Mouse (Mus musculus) heart, adult 2 months (tissue): Measurements from ENCODE around the gene Tesc. TPM values are rescaled to one million over a fixed set of nuclear protein-coding genes. Genes with fewer than 3 reads are reported as not detected.

Experiments used
- DNase-seq, 2 experiments: peaks; one replicate each; pipeline ENCODE4 v3.0.0; 2021
- H3K27ac ChIP-seq: fragments of 200-600 bp; 2 replicates; pipeline ENCODE4 v1.8.1; 2022
- H3K27me3 ChIP-seq: fragments of 200-500 bp; 2 replicates; pipeline ENCODE4 v1.6.1; 2012; ENCODE audit warnings: mild to moderate bottlenecking, low read length, inconsistent platforms, mixed read lengths; ENCODE audit not compliant: control insufficient read depth, insufficient read depth
- H3K36me3 ChIP-seq: fragments of 200-500 bp; 2 replicates; pipeline ENCODE4 v1.6.1; 2012; ENCODE audit warnings: low read length, inconsistent platforms; ENCODE audit not compliant: control insufficient read depth, insufficient read depth
- H3K4me1 ChIP-seq: fragments of 200-500 bp; 2 replicates; pipeline ENCODE4 v1.6.1; 2011; ENCODE audit warnings: low read length; ENCODE audit not compliant: control insufficient read depth, insufficient read depth
- H3K4me3 ChIP-seq: fragments of 200-600 bp; 2 replicates; pipeline ENCODE4 v1.8.1; 2022
- H3K79me2 ChIP-seq: fragments of 200-500 bp; replicated peaks from 2 replicates; pipeline ENCODE4 v1.6.1; 2012; ENCODE audit warnings: mild to moderate bottlenecking, inconsistent platforms, low read length, moderate library complexity, mixed read lengths; ENCODE audit not compliant: control insufficient read depth, insufficient read depth
- H3K9ac ChIP-seq: fragments of 200-500 bp; 2 replicates; pipeline ENCODE4 v1.6.1; 2012; ENCODE audit warnings: low read depth, mild to moderate bottlenecking, control low read depth, inconsistent platforms, low read length, mixed read lengths
- CTCF ChIP-seq: fragments of 200-600 bp; IDR thresholded peaks from 2 replicates; pipeline ENCODE4 v1.8.1; 2022; ENCODE audit warnings: antibody characterized with exemption, mild to moderate bottlenecking, moderate library complexity
- EP300 ChIP-seq: fragments of 200-500 bp; IDR thresholded peaks from 2 replicates; pipeline ENCODE4 v1.6.1; 2011; ENCODE audit warnings: low read depth, low read length, control low read depth; ENCODE audit not compliant: insufficient read depth
- POLR2A ChIP-seq: fragments of 200-500 bp; IDR thresholded peaks from 2 replicates; pipeline ENCODE4 v1.6.1; 2011; ENCODE audit warnings: mild to moderate bottlenecking, low read depth, low read length, control low read depth; ENCODE audit not compliant: insufficient read depth
- WGBS: fragments of 180-500 bp; shearing (Covaris S2); methylation state at CpG from one replicate; pipeline ENCODE4 v1.1.7; 2018; 5-methylcytosine and 5-hydroxymethylcytosine counted together
- intact Hi-C: fragments of 180-260 bp; cut with DNase I; formaldehyde crosslinking; loops from one replicate; pipeline ENCODE4 v1.15.1; 2025
- polyA plus RNA-seq: library from polyadenylated mRNA; depleted of rRNA; stranded (reverse); fragments of >200 nt; gene quantifications from 2 replicates; pipeline ENCODE4 v1.2.3, GENCODE M21; 2012
- total RNA-seq, 2 experiments: library from RNA; stranded (reverse); gene quantifications; 2 replicates each; pipeline ENCODE4 v1.2.3; 2021

Tesc gene
- total and polyA plus RNA-seq, 3 experiments: 125 to 231 (median 200) TPM

DNA sequence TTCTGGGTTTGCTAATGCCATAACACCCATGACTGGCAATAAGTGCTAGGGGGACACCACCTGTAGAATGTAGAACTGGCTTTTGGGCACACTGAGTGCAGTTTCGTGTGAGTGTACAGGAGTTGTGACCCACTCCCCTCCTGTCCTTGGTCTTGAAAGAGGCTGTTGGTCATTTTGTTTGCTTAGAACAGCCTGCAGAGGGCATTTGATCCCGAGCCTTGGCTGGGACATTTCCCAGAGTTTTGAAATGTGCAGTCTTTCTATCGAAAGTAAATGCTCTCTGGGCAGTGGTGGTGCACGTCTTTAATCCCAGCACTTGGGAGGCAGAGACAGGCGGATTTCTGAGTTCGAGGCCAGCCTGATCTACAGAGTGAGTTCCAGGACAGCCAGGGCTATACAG, 31.6 kb upstream of the Tesc start:
- no peaks in the 10 kb centered on the region for H3K36me3 ChIP-seq
- no peak overlapping the region; the same call in 1 of the 2 replicates for H3K27ac ChIP-seq
- no peaks in the 10 kb centered on the region for H3K27me3 ChIP-seq
- H3K9ac ChIP-seq: no peak overlapping the region
- WGBS: 79% methylated on average over 6 of the region's 6 CpGs
- TF ChIP-seq POLR2A: no peak
- no peak for TF ChIP-seq CTCF
- TF ChIP-seq EP300: no peak
- H3K4me3 ChIP-seq: no peak overlapping the region
- no peaks in the 10 kb centered on the region for H3K79me2 ChIP-seq
- no peak for DNase-seq
- intact Hi-C loops: no loop called here
- peaks cover 3% of the 10 kb centered on the region; the same call in 1 of the 2 replicates for H3K4me1 ChIP-seq

DNA sequence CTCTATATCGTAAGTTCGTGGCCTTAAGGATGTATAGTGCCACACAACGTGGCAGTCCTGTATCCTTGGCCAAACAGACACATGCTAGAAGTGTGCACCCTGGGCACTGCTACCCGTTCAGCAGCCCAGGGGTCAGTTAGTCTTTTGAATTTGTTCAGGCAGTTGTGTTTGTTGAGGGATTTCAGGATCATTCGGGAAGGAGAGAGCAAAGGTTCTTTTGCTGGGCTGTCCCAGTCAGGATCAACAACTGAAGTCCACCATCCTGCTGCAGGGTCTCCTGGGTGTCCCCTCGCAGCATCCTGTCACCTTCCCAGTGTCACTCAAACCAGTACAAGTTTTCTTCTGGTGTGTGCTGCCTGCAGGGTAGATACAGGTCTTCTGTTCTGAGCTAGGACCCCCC, 31.0 kb upstream of the Tesc start:
- Histone ChIP-seq H3K27ac (no peak overlapping the region), H3K4me3 (no peak overlapping the region), H3K79me2 (no peaks in the 10 kb centered on the region), H3K36me3 (no peaks in the 10 kb centered on the region), H3K27me3 (no peaks in the 10 kb centered on the region), H3K4me1 (peaks cover 3% of the 10 kb centered on the region; the same call in 1 of the 2 replicates), H3K9ac (no peak overlapping the region)
- TF ChIP-seq POLR2A (no peak), CTCF (no peak), EP300 (no peak)
- DNase-seq: no peak
- intact Hi-C loops: no loop called here
- 90% methylated on average over 6 of the region's 6 CpGs for WGBS

DNA sequence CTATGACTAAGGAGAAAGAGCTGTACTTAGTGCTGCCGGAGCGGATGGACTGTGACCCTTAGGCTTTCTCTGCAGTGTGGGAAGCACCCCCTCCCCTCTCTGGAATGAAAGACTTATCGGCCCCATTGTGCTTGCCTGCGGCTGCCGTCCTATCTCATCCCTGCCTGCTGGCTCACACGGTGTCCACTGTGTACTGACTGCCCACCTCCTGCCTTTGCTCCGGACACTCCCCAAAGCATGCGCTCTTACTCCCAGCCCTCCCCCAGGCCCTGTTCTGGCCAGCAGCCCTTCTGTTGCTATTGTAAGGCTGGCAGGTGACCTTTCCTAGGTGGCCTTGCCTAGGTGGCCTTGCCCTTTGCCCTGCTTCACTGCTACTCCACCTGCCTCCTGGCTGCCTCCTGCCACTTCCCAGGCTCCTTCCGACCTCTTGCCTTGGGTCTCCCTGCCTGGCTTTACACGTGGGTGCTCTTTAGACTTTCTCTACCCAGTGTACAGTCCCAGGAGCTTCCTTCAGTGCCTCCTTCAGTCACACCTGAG, 30.0 kb upstream of the Tesc start:
- no peaks in the 10 kb centered on the region for H3K36me3 ChIP-seq
- TF ChIP-seq EP300 (0 out of 2 replicates have a peak, but pooled peaks have one; percentile 18), POLR2A (no peak), CTCF (no peak)
- H3K9ac ChIP-seq: no peak overlapping the region
- intact Hi-C loops: no loop called here
- peak; percentile 27 to 42 for DNase-seq
- no peak overlapping the region for H3K4me3 ChIP-seq
- WGBS: 48% methylated on average over 10 of the region's 10 CpGs
- no peaks in the 10 kb centered on the region for H3K27me3 ChIP-seq
- H3K79me2 ChIP-seq: no peaks in the 10 kb centered on the region
- peaks cover 3% of the 10 kb centered on the region; the same call in 1 of the 2 replicates for H3K4me1 ChIP-seq
- H3K27ac ChIP-seq: no peak overlapping the region; the same call in 1 of the 2 replicates

DNA sequence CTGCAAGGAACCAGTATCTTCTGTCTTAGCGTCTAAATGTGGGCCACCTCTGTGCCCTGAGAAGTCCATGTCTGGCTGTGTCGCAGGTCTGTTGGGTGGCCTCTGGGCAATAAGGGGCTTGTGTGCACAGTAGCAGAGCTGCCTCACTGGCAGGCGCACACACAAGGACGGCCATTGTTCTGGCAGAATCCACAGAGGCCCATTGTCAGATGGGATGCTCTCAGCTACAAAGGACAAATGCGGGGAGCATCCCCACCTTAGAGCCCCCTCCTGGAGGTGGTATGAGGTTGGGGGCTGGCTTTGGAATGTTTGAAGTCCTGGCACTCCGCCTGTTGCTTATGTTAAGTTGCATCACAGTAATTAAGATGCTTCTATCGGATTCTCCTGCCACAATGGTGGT, 28.5 kb upstream of the Tesc start:
- Histone ChIP-seq H3K36me3 (no peaks in the 10 kb centered on the region), H3K4me3 (no peak overlapping the region), H3K4me1 (peaks cover 3% of the 10 kb centered on the region; the same call in 1 of the 2 replicates), H3K27ac (no peak overlapping the region), H3K79me2 (no peaks in the 10 kb centered on the region), H3K9ac (no peak overlapping the region), H3K27me3 (no peaks in the 10 kb centered on the region)
- no peak for DNase-seq
- intact Hi-C loops: no loop called here
- TF ChIP-seq CTCF (no peak), EP300 (no peak)
- 86% methylated on average over 7 of the region's 7 CpGs for WGBS

DNA sequence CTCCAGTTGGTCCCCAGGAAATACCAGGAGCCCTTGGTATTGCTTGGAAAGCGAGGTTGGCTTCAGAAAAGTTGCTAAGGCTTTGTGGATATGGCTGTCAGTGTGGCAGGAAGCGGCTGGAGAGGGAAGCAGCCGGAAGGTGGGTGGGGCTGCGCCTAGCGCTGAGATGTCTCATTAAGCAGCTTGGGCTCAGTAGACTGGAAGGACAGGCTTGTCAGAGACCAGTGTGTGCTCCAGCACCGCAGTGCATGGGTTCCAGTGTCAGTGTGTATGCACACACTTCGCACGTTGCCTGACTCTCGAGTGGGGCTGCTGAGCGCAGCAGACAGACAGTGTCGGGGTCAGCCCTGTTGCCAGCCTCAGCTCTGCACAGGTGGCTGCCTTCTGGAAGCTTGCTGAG, 28.0 kb upstream of the Tesc start:
- Histone ChIP-seq H3K4me3 (no peak overlapping the region), H3K36me3 (no peaks in the 10 kb centered on the region), H3K79me2 (no peaks in the 10 kb centered on the region), H3K27me3 (no peaks in the 10 kb centered on the region), H3K4me1 (peaks cover 3% of the 10 kb centered on the region; the same call in 1 of the 2 replicates), H3K27ac (no peak overlapping the region), H3K9ac (no peak overlapping the region)
- 72% methylated on average over 11 of the region's 11 CpGs for WGBS
- TF ChIP-seq EP300: no peak
- TF ChIP-seq POLR2A: no peak
- TF ChIP-seq CTCF: no peak
- intact Hi-C loops: no loop called here
- no peak for DNase-seq

DNA sequence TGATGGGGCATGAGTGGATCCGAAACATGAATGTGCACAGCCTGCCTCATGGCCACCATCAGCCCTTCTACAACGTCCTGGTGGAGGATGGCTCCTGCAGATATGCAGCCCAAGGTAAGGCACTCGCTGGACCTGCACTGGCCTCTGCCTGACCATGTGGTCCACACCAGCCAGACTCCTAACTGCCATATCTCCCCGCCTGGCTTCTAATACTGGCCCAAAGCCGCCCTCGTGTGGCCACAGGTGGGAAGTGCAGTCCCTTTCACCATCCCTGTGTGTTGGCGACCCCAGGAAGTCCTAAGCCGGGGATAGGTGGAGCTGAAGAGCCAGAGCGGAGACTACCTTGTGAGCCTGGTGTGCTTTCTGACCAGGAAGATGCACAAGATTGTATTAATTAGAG, 25.5 kb upstream of the Tesc start:
- H3K27ac ChIP-seq: no peak overlapping the region
- no peak overlapping the region for H3K4me3 ChIP-seq
- H3K27me3 ChIP-seq: no peaks in the 10 kb centered on the region
- TF ChIP-seq POLR2A: no peak
- TF ChIP-seq CTCF: peak; percentile 97
- TF ChIP-seq EP300: 0 out of 2 replicates have a peak, but pooled peaks have one; percentile 52
- peak; percentile 60 to 80 for DNase-seq
- WGBS: 33% methylated on average over 9 of the region's 9 CpGs
- no peaks in the 10 kb centered on the region for H3K79me2 ChIP-seq
- no peaks in the 10 kb centered on the region; the same call in 1 of the 2 replicates for H3K4me1 ChIP-seq
- no peaks in the 10 kb centered on the region for H3K36me3 ChIP-seq
- no peak overlapping the region for H3K9ac ChIP-seq
- intact Hi-C loops: loop anchor here (5.0 kb wide), 1 partner anchor 65 kb away; no protein-coding TSS in a partner anchor
